Mouse (Mus musculus): Measurements from ENCODE around the gene Mbtd1. TPM values are rescaled to one million over a fixed set of nuclear protein-coding genes. Genes with fewer than 3 reads are reported as not detected.

Gene Mbtd1
- 5.1 and 6.6 TPM in 2 replicates for polyA plus RNA-seq (2015; fragmentation: Nextera tagmentation; extraction: Ambion mirVana)

- H3K9ac ChIP-seq: peak within 1 kb of the TSS; percentile 94
- ATAC-seq (ENCODE audit: insufficient read depth): peak; percentile 92
- H3K4me3 ChIP-seq (replicated peaks): peak within 1 kb of the TSS; percentile 98
- H3K27ac ChIP-seq (replicated peaks): peak within 1 kb of the TSS; percentile 96
- peaks cover 9% of the 10 kb centered on the region for H3K36me3 ChIP-seq (replicated peaks)
- no peaks in the 10 kb centered on the region for H3K9me3 ChIP-seq (replicated peaks)
- peaks cover 38% of the 10 kb centered on the region for H3K4me1 ChIP-seq (replicated peaks)
- under 1% methylated on average over 80 of the region's 83 CpGs for WGBS (ENCODE audit: insufficient replicate concordance)
- H3K4me2 ChIP-seq: peak within 1 kb of the TSS; percentile 91
- H3K27me3 ChIP-seq: no peaks in the 10 kb centered on the region
Measured at GRCm38 (mm10) chr11:93885572-93886410, at the start of gene Mbtd1, which contains the start of gene Utp18. Mbtd1 (plus strand) TSS chr11:93885852. Utp18 (minus strand) TSS chr11:93885766.

DNA sequence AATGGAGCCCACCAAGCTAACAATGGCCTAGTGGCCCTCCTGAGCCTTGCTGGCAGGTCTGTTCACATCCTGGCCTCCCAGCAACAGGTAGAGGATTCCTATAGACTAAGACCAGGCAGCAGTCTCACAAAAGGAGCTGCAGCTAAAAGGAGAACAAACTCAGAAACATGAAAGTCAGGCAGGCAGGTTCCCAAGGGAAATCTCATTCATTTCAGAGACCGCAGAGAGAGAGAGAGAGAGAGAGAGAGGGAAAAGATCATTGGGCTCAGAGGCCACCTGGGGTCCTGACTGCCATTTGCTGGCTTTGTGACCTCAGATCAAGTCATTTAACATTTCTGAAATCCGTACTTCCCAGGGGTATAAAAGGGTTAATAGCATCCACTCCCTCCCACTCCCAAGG is 38.3 kb upstream of the Mbtd1 start:
- no peaks in the 10 kb centered on the region for H3K36me3 ChIP-seq (replicated peaks)
- no peak overlapping the region for H3K4me2 ChIP-seq
- WGBS (ENCODE audit: insufficient replicate concordance): 52% methylated on average over 2 of the region's 2 CpGs
- no peak for ATAC-seq (ENCODE audit: insufficient read depth)
- no peak overlapping the region for H3K9ac ChIP-seq
- no peak overlapping the region for H3K27ac ChIP-seq (replicated peaks)
- H3K9me3 ChIP-seq (replicated peaks): no peaks in the 10 kb centered on the region
- no peaks in the 10 kb centered on the region for H3K4me1 ChIP-seq (replicated peaks)
- H3K4me3 ChIP-seq (replicated peaks): no peak overlapping the region
- no peaks in the 10 kb centered on the region for H3K27me3 ChIP-seq

- H3K27me3 ChIP-seq: no peaks in the 10 kb centered on the region
- no peaks in the 10 kb centered on the region for H3K9me3 ChIP-seq (replicated peaks)
- no peaks in the 10 kb centered on the region for H3K4me1 ChIP-seq (replicated peaks)
- 51% methylated on average over 3 of the region's 3 CpGs for WGBS (ENCODE audit: insufficient replicate concordance)
- H3K4me2 ChIP-seq: no peak overlapping the region
- no peak overlapping the region for H3K4me3 ChIP-seq (replicated peaks)
- ATAC-seq (ENCODE audit: insufficient read depth): no peak
- H3K9ac ChIP-seq: no peak overlapping the region
- H3K36me3 ChIP-seq (replicated peaks): no peaks in the 10 kb centered on the region
- no peak overlapping the region for H3K27ac ChIP-seq (replicated peaks)
Measured at GRCm38 (mm10) chr11:93852546-93852945, 33.1 kb upstream of the Mbtd1 start.

- Histone ChIP-seq H3K4me2 (no peak overlapping the region), H3K9ac (no peak overlapping the region), H3K36me3 (replicated peaks) (no peaks in the 10 kb centered on the region), H3K4me3 (replicated peaks) (no peak overlapping the region), H3K9me3 (replicated peaks) (no peaks in the 10 kb centered on the region), H3K27ac (replicated peaks) (no peak overlapping the region), H3K27me3 (no peaks in the 10 kb centered on the region), H3K4me1 (replicated peaks) (no peaks in the 10 kb centered on the region)
- ATAC-seq (ENCODE audit: insufficient read depth): no peak
- WGBS (ENCODE audit: insufficient replicate concordance): 2% methylated on average over 6 of the region's 6 CpGs
Measured at GRCm38 (mm10) chr11:93856284-93856955, 29.2 kb upstream of the Mbtd1 start.

GRCm38 (mm10) chr11:93860540-93861172 is 25.0 kb upstream of the Mbtd1 start:
- Histone ChIP-seq H3K4me2 (no peak overlapping the region), H3K27me3 (no peaks in the 10 kb centered on the region), H3K27ac (replicated peaks) (no peak overlapping the region), H3K36me3 (replicated peaks) (peaks cover 24% of the 10 kb centered on the region), H3K9ac (no peak overlapping the region), H3K4me1 (replicated peaks) (no peaks in the 10 kb centered on the region), H3K4me3 (replicated peaks) (no peak overlapping the region), H3K9me3 (replicated peaks) (no peaks in the 10 kb centered on the region)
- no peak for ATAC-seq (ENCODE audit: insufficient read depth)
- WGBS (ENCODE audit: insufficient replicate concordance): 83% methylated on average over 1 of the region's 1 CpGs

DNA sequence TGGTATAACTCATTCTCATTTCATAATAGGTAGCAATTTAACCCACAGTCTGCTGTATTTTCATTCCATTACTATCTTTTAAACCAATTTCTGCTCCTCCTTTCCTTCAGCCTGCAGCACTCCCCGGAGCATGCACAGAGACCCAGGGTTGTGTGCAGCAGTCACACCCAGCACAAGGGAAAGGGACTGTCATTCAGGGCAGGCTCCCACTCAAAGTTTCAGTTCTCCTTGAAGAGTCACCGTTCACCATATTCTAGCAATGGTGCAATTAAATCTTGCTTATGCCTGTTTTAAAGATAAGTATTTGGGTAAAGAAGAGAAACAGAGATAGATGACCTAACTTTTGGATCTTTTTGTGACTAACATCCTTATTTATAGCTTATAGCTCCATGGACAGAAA is 24.5 kb upstream of the Mbtd1 start:
- Histone ChIP-seq H3K27me3 (no peaks in the 10 kb centered on the region), H3K9ac (no peak overlapping the region), H3K9me3 (replicated peaks) (no peaks in the 10 kb centered on the region), H3K4me1 (replicated peaks) (no peaks in the 10 kb centered on the region), H3K27ac (replicated peaks) (no peak overlapping the region), H3K36me3 (replicated peaks) (peaks cover 28% of the 10 kb centered on the region), H3K4me3 (replicated peaks) (no peak overlapping the region), H3K4me2 (no peak overlapping the region)
- 74% methylated on average over 2 of the region's 2 CpGs for WGBS (ENCODE audit: insufficient replicate concordance)
- no peak for ATAC-seq (ENCODE audit: insufficient read depth)

GRCm38 (mm10) chr11:93862045-93862623 is 23.5 kb upstream of the Mbtd1 start:
- ATAC-seq (ENCODE audit: insufficient read depth): no peak
- Histone ChIP-seq H3K27me3 (no peaks in the 10 kb centered on the region), H3K36me3 (replicated peaks) (peaks cover 38% of the 10 kb centered on the region), H3K4me2 (no peak overlapping the region), H3K4me3 (replicated peaks) (no peak overlapping the region), H3K9ac (no peak overlapping the region), H3K9me3 (replicated peaks) (no peaks in the 10 kb centered on the region), H3K4me1 (replicated peaks) (no peaks in the 10 kb centered on the region), H3K27ac (replicated peaks) (no peak overlapping the region)
- WGBS (ENCODE audit: insufficient replicate concordance): 80% methylated on average over 4 of the region's 4 CpGs

DNA sequence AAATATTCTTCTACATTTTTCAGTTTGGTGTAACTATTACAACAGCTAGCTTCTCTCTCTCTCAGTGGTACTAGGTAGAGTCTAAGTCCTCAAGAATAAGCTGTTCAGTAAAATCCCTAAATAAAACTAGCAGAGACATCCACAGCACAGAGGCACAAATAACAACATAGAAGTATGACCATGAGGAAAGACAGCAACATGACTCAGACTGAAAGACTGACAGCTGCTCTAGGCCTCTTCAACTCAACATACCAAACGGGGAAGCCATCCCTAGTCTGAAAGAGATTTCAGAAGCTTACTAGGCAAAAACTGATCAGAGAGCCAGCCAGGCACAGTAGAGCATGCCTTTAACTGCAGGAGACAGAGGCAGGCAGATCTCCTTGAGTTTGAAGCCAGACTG is 23.0 kb upstream of the Mbtd1 start:
- Histone ChIP-seq H3K4me2 (no peak overlapping the region), H3K27ac (replicated peaks) (no peak overlapping the region), H3K4me1 (replicated peaks) (no peaks in the 10 kb centered on the region), H3K27me3 (no peaks in the 10 kb centered on the region), H3K4me3 (replicated peaks) (no peak overlapping the region), H3K36me3 (replicated peaks) (peaks cover 41% of the 10 kb centered on the region), H3K9me3 (replicated peaks) (no peaks in the 10 kb centered on the region), H3K9ac (no peak overlapping the region)
- no peak for ATAC-seq (ENCODE audit: insufficient read depth)
- 60% methylated on average over 1 of the region's 1 CpGs for WGBS (ENCODE audit: insufficient replicate concordance)

DNA sequence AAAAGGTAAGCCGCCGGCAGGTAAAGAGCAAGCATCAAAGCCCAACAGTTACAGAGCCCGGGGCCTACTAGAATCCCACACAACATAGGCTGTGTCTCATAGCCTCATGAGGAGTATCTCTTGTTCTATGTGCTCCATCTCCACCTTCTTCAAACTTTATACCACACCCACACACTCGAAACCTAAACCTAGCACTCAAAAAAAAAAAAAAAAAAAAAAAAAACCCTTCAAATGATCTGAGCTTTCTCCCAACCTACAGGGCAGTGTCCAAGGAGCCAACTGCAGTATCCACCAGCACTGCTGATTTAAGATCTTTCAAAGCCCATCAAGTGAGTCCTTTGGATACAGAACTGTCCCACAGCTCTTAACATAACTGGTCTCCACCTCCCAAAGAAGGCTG is 1.6 kb upstream of the Mbtd1 start:
- no peak for ATAC-seq (ENCODE audit: insufficient read depth)
- Histone ChIP-seq H3K4me1 (replicated peaks) (peaks cover 34% of the 10 kb centered on the region), H3K36me3 (replicated peaks) (peaks cover 25% of the 10 kb centered on the region), H3K4me3 (replicated peaks) (peak overlapping the region; percentile 98), H3K4me2 (peak overlapping the region; percentile 91), H3K27ac (replicated peaks) (no peak overlapping the region), H3K9me3 (replicated peaks) (no peaks in the 10 kb centered on the region), H3K9ac (0 out of 2 replicates have a peak overlapping the region, but pooled peaks have one; percentile 85), H3K27me3 (no peaks in the 10 kb centered on the region)
- 86% methylated on average over 4 of the region's 4 CpGs for WGBS (ENCODE audit: insufficient replicate concordance)

- under 1% methylated on average over 81 of the region's 81 CpGs for WGBS (ENCODE audit: insufficient replicate concordance)
- Histone ChIP-seq H3K27ac (replicated peaks) (peak overlapping the region; percentile 96), H3K4me3 (replicated peaks) (peak overlapping the region; percentile 98), H3K9ac (peak overlapping the region; percentile 85), H3K9me3 (replicated peaks) (no peaks in the 10 kb centered on the region), H3K36me3 (replicated peaks) (peaks cover 16% of the 10 kb centered on the region), H3K4me2 (peak overlapping the region; percentile 91), H3K27me3 (no peaks in the 10 kb centered on the region), H3K4me1 (replicated peaks) (peaks cover 38% of the 10 kb centered on the region)
- ATAC-seq (ENCODE audit: insufficient read depth): peak; percentile 80
Measured at GRCm38 (mm10) chr11:93884901-93885571, 616 bp upstream of the Mbtd1 start.

Measured in liver, embryonic 15.5 days (tissue).